Mouse (Mus musculus): ENCODE results near the gene Fgd3.

Fgd3 gene

DNA sequence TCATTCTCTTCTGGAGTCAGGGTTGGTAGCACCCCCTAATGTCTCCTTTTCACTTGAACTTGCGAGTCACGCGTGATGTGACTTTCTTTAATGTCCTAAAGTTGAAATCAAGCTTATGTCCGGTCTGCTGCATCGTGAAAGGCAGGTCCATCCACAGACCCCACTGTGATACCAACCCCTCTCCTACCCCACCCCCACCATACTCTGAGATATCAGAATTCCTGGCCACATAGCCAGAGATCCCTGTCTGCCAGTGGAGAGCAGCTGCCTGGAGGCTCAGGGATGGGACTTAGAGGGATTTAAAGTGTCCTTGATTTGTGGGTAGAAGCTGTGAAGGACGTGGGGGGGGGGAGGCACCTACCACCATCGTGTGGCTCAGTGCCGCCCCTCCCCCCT, 71.6 kb downstream of the Fgd3 start, which contains the start of gene Susd3:
Gene Susd3, minus strand, starts transcription at position 240 of the 396 bp plus-strand sequence.
- DNase-seq (ENCODE audit: low read depth, low spot score): no peak

DNA sequence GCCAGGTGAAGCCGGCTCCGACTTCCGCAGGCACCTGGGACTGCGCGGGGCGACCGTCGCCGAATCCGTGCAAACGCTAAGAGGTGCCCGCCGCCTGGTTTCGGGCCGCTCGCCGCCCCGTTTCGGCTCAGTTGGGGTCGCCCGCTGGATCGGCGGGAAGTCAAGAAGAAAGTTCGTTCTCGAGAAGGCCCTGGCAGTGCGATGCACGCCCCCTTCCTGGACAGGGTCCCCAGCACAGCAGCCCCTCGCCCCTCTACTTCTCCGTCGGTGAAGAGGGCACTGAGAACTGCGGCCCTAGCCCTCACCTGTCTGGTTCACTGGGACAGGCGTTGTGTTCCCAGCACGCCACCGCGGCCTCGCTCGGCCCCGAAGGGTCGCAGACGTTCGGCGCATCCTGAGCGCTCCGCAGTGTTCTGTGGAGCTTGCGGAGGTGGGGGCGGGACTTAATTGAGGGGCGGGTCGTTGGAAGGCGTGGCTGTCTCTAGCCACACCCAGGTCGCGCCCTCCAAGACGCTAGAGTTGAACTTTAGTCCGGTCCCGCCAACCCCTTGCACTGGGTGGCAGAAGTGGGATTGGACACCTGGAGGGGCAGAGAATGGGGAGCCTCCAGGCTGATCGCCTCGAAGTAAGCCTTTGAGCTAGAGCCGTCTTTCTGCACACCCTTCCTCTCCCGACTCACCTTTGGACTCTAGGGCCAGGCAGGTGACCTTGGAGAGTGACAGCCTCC, 72.2 kb downstream of the Fgd3 start:
- no peak for DNase-seq (ENCODE audit: low read depth, low spot score)

DNA sequence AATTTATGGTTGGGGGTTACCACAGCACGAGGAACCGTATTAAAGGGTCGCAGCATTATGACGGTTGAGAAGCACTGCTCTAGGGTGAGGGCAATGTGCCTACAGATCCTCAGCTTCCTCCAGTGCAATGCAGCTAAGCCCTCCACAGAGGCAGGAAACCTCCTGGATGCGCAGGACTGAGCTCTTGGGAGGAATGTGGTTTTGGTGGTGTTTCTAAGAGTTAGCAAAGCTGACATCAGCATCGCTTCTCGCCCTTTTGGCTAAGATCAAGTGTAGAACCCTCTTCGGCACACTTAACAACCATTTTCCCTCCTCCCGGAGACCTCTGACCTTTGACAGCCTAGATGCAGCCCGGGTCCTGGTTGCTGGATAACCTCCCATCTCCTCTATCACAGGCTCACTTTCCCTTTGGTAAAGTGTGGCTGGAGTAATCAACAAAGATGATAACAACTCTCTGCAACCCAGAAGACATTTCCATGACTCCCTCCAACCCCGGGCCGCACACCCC, 72.8 kb downstream of the Fgd3 start:
- no peak for DNase-seq (ENCODE audit: low read depth, low spot score)

- DNase-seq (ENCODE audit: low read depth, low spot score): no peak
Measured at GRCm38 (mm10) chr13:49246626-49247025, 73.5 kb downstream of the Fgd3 start.

GRCm38 (mm10) chr13:49246011-49246410, 74.1 kb downstream of the Fgd3 start:
- no peak for DNase-seq (ENCODE audit: low read depth, low spot score)

- no peak for DNase-seq (ENCODE audit: low read depth, low spot score)
Measured at GRCm38 (mm10) chr13:49245251-49245650, 74.9 kb downstream of the Fgd3 start.

DNA sequence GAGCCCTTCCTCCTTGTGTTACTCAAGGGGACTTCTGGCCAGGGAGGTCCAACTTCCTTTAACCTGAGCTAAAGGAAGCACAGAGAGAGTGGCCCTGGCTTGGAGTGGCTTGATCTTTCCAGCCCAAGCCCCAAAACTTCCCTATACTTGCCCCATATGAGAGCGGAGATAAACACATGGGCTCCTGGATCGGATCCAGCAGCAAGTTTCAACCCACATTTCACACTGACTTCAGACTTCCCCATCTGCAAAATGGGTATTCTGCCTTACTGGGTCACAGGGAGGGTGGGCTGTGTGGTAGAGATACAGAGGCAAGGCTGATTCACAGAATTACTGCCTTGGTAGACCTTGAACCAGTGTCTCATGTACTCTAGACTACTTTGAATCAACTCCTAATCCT, 76.6 kb downstream of the Fgd3 start:
- no peak for DNase-seq (ENCODE audit: low read depth, low spot score)

DNA sequence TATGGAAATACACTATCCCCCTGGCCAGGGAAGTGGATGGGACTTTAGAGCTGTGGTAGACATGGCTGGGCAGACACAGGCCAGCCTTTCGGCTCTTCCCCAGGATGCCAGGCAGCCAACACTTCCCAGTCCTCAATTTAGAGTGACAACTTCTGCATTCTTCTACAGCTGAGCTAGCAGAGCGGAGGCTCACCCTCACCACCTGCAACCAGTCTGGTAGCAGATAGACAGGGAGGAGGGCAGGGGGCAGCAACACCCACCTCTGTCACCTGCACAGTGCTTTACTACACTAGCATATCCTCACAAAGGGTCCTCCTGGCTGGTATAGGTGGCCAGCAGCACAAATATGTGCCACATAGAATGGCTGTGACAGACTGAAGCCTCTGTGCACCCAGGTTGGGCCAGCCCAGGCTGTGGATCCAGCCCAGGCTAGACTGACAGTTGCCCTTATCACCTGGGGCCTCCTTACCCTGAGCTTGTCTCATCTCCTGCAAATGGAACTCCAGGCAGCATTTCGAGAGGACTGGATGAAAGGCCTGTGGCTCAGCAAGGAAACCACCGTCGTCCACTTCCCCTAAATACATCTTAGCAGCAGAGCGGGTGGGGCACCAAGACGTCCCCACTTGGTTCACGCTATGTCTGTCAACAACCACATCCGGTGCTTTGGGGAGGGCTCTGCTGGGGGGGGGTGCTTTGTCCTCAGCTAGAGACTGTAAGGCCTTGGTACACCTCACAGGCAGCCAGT, 77.6 kb downstream of the Fgd3 start:
- peak; percentile 27 for DNase-seq (ENCODE audit: low read depth, low spot score)

DNA sequence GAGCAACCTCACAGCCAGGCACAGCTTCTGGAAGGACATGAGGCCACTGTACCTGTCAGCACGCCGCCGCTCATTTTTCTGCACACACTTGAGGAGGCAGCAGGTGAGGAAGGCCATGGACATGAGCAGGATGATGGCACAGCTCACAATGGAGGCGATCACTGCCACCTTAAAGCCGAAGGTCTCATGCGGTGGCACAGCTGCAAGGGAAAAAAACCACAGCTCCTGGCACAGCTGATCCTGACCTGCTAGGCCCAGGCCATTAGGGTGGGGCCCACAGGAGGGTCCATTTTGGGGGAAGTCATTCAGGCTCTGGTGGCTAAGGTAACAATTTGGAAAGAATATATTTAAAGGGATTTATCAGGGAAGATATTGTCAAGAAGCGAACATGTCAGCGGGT, 81.4 kb downstream of the Fgd3 start:
- DNase-seq (ENCODE audit: low read depth, low spot score): no peak

GRCm38 (mm10) chr13:49237617-49238016, 82.5 kb downstream of the Fgd3 start:
- no peak for DNase-seq (ENCODE audit: low read depth, low spot score)

DNA sequence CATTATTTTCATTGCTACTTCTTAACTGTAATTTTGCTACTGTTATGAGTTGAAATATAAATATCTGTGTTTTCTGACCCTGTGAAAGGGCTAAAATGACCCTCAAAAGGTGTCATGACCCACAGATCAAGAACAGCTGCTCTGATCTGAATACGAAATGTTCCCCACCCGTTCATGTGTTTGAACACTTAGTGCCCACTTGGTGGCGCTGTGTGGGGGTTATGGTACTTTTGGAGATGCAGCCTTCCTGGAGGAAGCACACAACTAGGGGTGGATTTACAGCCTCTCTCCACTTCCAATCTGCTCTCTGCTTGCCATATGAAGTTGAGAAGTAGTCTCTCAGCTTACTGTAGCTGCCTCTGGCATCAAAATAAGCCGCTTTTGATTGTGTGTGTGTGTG, 85.4 kb downstream of the Fgd3 start:
- no peak for DNase-seq (ENCODE audit: low read depth, low spot score)

- no peak for DNase-seq (ENCODE audit: low read depth, low spot score)
Measured at GRCm38 (mm10) chr13:49233792-49234572, 86.1 kb downstream of the Fgd3 start.

- DNase-seq (ENCODE audit: low read depth, low spot score): no peak
Measured at GRCm38 (mm10) chr13:49225633-49226032, 94.5 kb downstream of the Fgd3 start.

- DNase-seq (ENCODE audit: low read depth, low spot score): no peak
Measured at GRCm38 (mm10) chr13:49225159-49225558, 95.0 kb downstream of the Fgd3 start.

DNA sequence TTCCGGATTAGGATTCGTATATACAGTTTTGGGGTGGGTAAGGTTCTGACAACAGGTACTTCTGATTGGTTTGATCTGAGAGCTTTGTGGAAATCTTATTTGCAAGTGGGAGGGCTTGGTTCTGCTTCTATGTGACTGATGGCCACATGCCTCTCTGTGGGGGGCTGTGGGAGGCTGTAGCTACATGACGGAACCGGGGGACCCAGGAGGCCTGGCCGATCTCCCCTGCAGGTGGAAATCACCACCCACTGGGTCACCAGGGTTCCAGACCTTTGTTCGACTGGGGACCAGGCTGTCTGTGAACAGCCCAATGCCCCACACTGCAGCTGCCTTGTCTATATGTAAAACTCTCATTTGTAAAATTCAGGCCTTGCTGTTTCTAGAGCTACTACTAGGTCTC, 95.4 kb downstream of the Fgd3 start:
- no peak for DNase-seq (ENCODE audit: low read depth, low spot score)

- no peak for DNase-seq (ENCODE audit: low read depth, low spot score)
Measured at GRCm38 (mm10) chr13:49224314-49224713, 95.8 kb downstream of the Fgd3 start.

- no peak for DNase-seq (ENCODE audit: low read depth, low spot score)
Measured at GRCm38 (mm10) chr13:49220912-49221311, 99.2 kb downstream of the Fgd3 start.

- DNase-seq (ENCODE audit: low read depth, low spot score): no peak
Measured at GRCm38 (mm10) chr13:49219367-49219766, 100.7 kb downstream of the Fgd3 start.

DNA sequence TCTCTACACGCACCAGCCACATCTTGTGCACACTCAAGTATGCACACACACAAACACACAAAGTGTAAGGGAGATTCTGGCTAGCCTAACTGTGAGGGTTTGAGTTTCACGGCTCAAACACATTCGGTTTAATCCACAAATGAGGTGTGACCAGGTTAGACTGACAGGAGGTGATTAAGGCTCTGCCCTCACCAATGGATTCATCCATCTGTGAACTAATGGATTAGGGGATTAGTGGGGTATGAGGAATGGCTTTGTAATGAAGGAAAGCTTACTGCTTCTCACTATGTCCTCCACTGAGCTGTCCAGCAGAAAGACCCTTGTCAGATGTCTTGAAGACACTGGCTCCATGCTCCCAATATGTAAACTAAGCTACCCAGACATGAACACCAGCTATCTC, 101.5 kb downstream of the Fgd3 start:
- no peak for DNase-seq (ENCODE audit: low read depth, low spot score)

- no peak for DNase-seq (ENCODE audit: low read depth, low spot score)
Measured at GRCm38 (mm10) chr13:49216808-49217561, 103.1 kb downstream of the Fgd3 start.

- DNase-seq (ENCODE audit: low read depth, low spot score): no peak
Measured at GRCm38 (mm10) chr13:49216220-49216552, 103.9 kb downstream of the Fgd3 start.

Data from telencephalon, adult 2 months (tissue).